In the genomic region with DNA sequence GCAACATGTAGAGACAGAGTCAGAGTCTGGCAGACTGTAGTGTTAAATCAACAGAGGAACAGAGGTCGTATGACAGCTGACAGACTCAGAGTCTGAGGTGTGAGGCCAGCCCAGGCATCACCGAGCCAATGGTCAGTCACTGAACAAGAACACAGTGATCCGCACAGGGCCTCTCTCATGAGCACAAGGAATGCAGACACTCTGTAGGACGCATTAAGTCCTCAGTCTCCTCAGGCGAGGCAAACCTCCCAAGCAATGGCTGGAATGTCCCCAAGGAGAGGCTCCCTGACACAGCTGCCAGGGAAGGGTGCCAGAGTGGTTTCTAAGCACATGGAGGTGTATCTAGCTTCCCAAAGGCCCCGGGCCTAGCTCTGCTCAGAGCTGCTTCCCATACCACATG, we compare ENCODE assay signal across 9 mouse cellular contexts.
DNase-seq lines count a peak whose midpoint lies in the region; ATAC-seq and TF ChIP-seq lines count a peak whose summit lies in the region.
"Had no signal": no experiment of that assay in that cellular context is flagged by ENCODE, and none has a peak within 500 bp of the region (broad histone marks: within the 10 kb centered on the region; RNA-seq: fewer than 3 reads in every experiment).

No protein-coding gene starts in this region.

- TF ChIP-seq CTCF in liver, adult 2 months (IDR thresholded peaks at IDR 0.05; ENCODE audit: low read depth, low read length), result no peak

- peaks cover 12% of the 10 kb centered on the region for H3K4me1 ChIP-seq in liver, adult 2 months (ENCODE audit: control insufficient read depth, insufficient read depth, low read length)
- peaks cover 6% of the 10 kb centered on the region for H3K4me1 ChIP-seq in liver, embryonic 11.5 days (replicated peaks; ENCODE audit: control insufficient read depth, insufficient read depth, low read length)
- peaks cover 9% of the 10 kb centered on the region; the same call in 1 of the 2 replicates for H3K4me1 ChIP-seq in kidney, embryonic 16.5 days (ENCODE audit: insufficient read depth, low read length)
- peaks cover 11% of the 10 kb centered on the region for H3K4me1 ChIP-seq in hindbrain, embryonic 13.5 days (replicated peaks)

- no peak overlapping the region for H3ac ChIP-seq in myocyte (ENCODE audit: control insufficient read depth, insufficient read length)

- peak; percentile 53 for DNase-seq in liver, adult 2 months (ENCODE audit: extremely low read depth, low read depth, low spot score)
- DNase-seq in liver, embryonic 11.5 days (ENCODE audit: low spot score), result no peak
- peak; percentile 57 to 77 for DNase-seq in gastrocnemius, postnatal 36 days
- no peak for DNase-seq in thymus, postnatal 25 days
- no peak for DNase-seq in layer of hippocampus, postnatal 10 days (ENCODE audit: low spot score in 2 of 2)
- DNase-seq: cerebellum, adult 9-10 months had no signal

- H3K4me2 ChIP-seq in liver, embryonic 11.5 days, result no peak overlapping the region
- no peak overlapping the region for H3K4me2 ChIP-seq in kidney, embryonic 16.5 days (replicated peaks; ENCODE audit: low read depth, low read length)
- peak overlapping the region; percentile 45 for H3K4me2 ChIP-seq in myocyte (ENCODE audit: low read depth)
- no peak overlapping the region for H3K4me2 ChIP-seq in hindbrain, embryonic 13.5 days

- H3K4me3 ChIP-seq in liver, adult 2 months (ENCODE audit: insufficient read depth, low read depth, low read length), result no peak overlapping the region
- H3K4me3 ChIP-seq in liver, embryonic 11.5 days (ENCODE audit: low read depth, low read length), result no peak overlapping the region
- no peak overlapping the region for H3K4me3 ChIP-seq in kidney, embryonic 16.5 days (ENCODE audit: low read length)
- H3K4me3 ChIP-seq in myocyte, result no peak overlapping the region
- no peak overlapping the region for H3K4me3 ChIP-seq in hindbrain, embryonic 13.5 days

- no peak overlapping the region for H3K9ac ChIP-seq in liver, adult 2 months (ENCODE audit: low read depth, low read length)
- no peak overlapping the region for H3K9ac ChIP-seq in liver, embryonic 11.5 days (ENCODE audit: low read depth, low read length)
- no peak overlapping the region for H3K9ac ChIP-seq in kidney, embryonic 16.5 days (replicated peaks; ENCODE audit: low read length)
- H3K9ac ChIP-seq in hindbrain, embryonic 13.5 days, result no peak overlapping the region

- intact Hi-C loops in gastrocnemius, postnatal 36 days (cut with DNase I), result loop anchor here (5.0 kb wide), 2 partner anchors 73 to 163 kb away; no protein-coding TSS in a partner anchor

- no peaks in the 10 kb centered on the region for H3K9me3 ChIP-seq in liver, embryonic 11.5 days (ENCODE audit: control insufficient read depth, low read length)
- H3K9me3 ChIP-seq in kidney, embryonic 16.5 days (ENCODE audit: low read length), result no peaks in the 10 kb centered on the region
- H3K9me3 ChIP-seq in hindbrain, embryonic 13.5 days, result no peaks in the 10 kb centered on the region

- no peak overlapping the region for H3K27ac ChIP-seq in liver, adult 2 months (replicated peaks; ENCODE audit: insufficient read depth, low read depth, low read length)
- H3K27ac ChIP-seq in liver, embryonic 11.5 days (ENCODE audit: low read depth, low read length), result no peak overlapping the region
- no peak overlapping the region for H3K27ac ChIP-seq in kidney, embryonic 16.5 days (ENCODE audit: low read length)
- H3K27ac ChIP-seq in hindbrain, embryonic 13.5 days, result no peak overlapping the region

- no peak for ATAC-seq in liver, embryonic 11.5 days (replicated peaks; ENCODE audit: low FRiP score)
- peak; percentile 41; the same call in 1 of the 2 replicates for ATAC-seq in kidney, embryonic 16.5 days (ENCODE audit: low FRiP score, low TSS enrichment)
- no peak for ATAC-seq in hindbrain, embryonic 13.5 days (ENCODE audit: low FRiP score)

- H3K36me3 ChIP-seq in liver, adult 2 months (ENCODE audit: control insufficient read depth, insufficient read depth, low read length), result no peaks in the 10 kb centered on the region
- H3K36me3 ChIP-seq in liver, embryonic 11.5 days (ENCODE audit: control insufficient read depth, insufficient read depth, low read length), result no peaks in the 10 kb centered on the region
- H3K36me3 ChIP-seq in kidney, embryonic 16.5 days (ENCODE audit: insufficient read depth, low read length), result no peaks in the 10 kb centered on the region
- no peaks in the 10 kb centered on the region for H3K36me3 ChIP-seq in myocyte (ENCODE audit: control insufficient read depth, insufficient read depth)
- no peaks in the 10 kb centered on the region for H3K36me3 ChIP-seq in hindbrain, embryonic 13.5 days

- WGBS in liver, adult 2 months, result 35% methylated on average over 6 of the region's 6 CpGs
- 72% methylated on average over 6 of the region's 6 CpGs for WGBS in liver, embryonic 11.5 days
- 43% methylated on average over 6 of the region's 6 CpGs for WGBS in kidney, embryonic 16.5 days
- 63% methylated on average over 6 of the region's 6 CpGs for WGBS in hindbrain, embryonic 13.5 days

- no peak for TF ChIP-seq POLR2A in liver, adult 2 months (IDR thresholded peaks at IDR 0.05; ENCODE audit: extremely low read depth, insufficient read depth, low read length)
- TF ChIP-seq POLR2A in myocyte (IDR thresholded peaks at IDR 0.05; ENCODE audit: insufficient read length, low read depth), result no peak

- H3K27me3 ChIP-seq in liver, adult 2 months (ENCODE audit: control insufficient read depth, insufficient read depth, low read length), result no peaks in the 10 kb centered on the region
- H3K27me3 ChIP-seq in liver, embryonic 11.5 days (replicated peaks; ENCODE audit: control insufficient read depth, insufficient read depth, low read length), result no peaks in the 10 kb centered on the region
- no peaks in the 10 kb centered on the region for H3K27me3 ChIP-seq in kidney, embryonic 16.5 days (ENCODE audit: insufficient read depth, low read length)
- H3K27me3 ChIP-seq in myocyte (ENCODE audit: control insufficient read depth, insufficient read depth, insufficient read length), result no peaks in the 10 kb centered on the region
- H3K27me3 ChIP-seq in hindbrain, embryonic 13.5 days, result no peaks in the 10 kb centered on the region

- no peaks in the 10 kb centered on the region for H3K79me2 ChIP-seq in liver, adult 2 months (ENCODE audit: control insufficient read depth, insufficient read depth, low read length)
- H3K79me2 ChIP-seq in myocyte (ENCODE audit: control insufficient read depth, insufficient read depth), result no peaks in the 10 kb centered on the region

TF ChIP-seq in myocyte, 11 proteins besides CTCF, POLR2A, EP300 and RAD21:
- TF ChIP-seq MYOD1 (IDR thresholded peaks at IDR 0.05; ENCODE audit: control insufficient read depth in 1 of 3, insufficient read length in 2 of 3, low read depth in 2 of 3) (peak in 2 of 3 experiments; percentile 36 to 62), MYOG (IDR thresholded peaks at IDR 0.05; ENCODE audit: control insufficient read depth in 1 of 3, insufficient read depth in 1 of 3, insufficient read length in 2 of 3, low read depth in 2 of 3) (peak; percentile 24 to 93 (median 39)), E2F4 (IDR thresholded peaks at IDR 0.05; ENCODE audit: insufficient read depth) (no peak), CEBPB (IDR thresholded peaks at IDR 0.05; ENCODE audit: insufficient read depth, poor library complexity, severe bottlenecking) (no peak), SRF (IDR thresholded peaks at IDR 0.05; ENCODE audit: control insufficient read depth, insufficient read length, low read depth) (no peak), TCF12 (IDR thresholded peaks at IDR 0.05; ENCODE audit: insufficient read depth, poor library complexity, severe bottlenecking) (no peak)

Comparison
In these comparisons a context has a peak if more than half of its experiments do, and no peak if none do; other contexts are left out.
1. DNase-seq: peak in liver, adult 2 months (single experiment) and gastrocnemius, postnatal 36 days (2 of 2); none in liver, embryonic 11.5 days (single experiment), thymus, postnatal 25 days (single experiment) and layer of hippocampus, postnatal 10 days (0 of 2).